Mouse (Mus musculus): ENCODE measurements around the gene Pi4k2a. TPM values are rescaled to one million over a fixed set of nuclear protein-coding genes. Genes with fewer than 3 reads are reported as not detected.

Gene Pi4k2a
- polyA plus RNA-seq, 1 experiment: 37.5 TPM

GRCm38 (mm10) chr19:42131101-42131500, 40.8 kb downstream of the Pi4k2a start:
- no peaks in the 10 kb centered on the region for H3K27me3 ChIP-seq (ENCODE audit: control insufficient read depth, insufficient read depth, insufficient read length)
- H3K36me3 ChIP-seq (ENCODE audit: control insufficient read depth, insufficient read depth): no peaks in the 10 kb centered on the region
- H3K4me2 ChIP-seq (ENCODE audit: low read depth): peak overlapping the region; percentile 46
- H3ac ChIP-seq (ENCODE audit: control insufficient read depth, insufficient read length): no peak overlapping the region
- TF ChIP-seq MAX (IDR thresholded peaks at IDR 0.05; ENCODE audit: low read depth) (no peak), POLR2A (IDR thresholded peaks at IDR 0.05; ENCODE audit: insufficient read length, low read depth) (no peak), CEBPB (IDR thresholded peaks at IDR 0.05; ENCODE audit: insufficient read depth, poor library complexity, severe bottlenecking) (no peak)
- H3K79me2 ChIP-seq (ENCODE audit: control insufficient read depth, insufficient read depth): peaks cover 23% of the 10 kb centered on the region
- no peak overlapping the region for H3K4me3 ChIP-seq

- Histone ChIP-seq H3K27me3 (ENCODE audit: control insufficient read depth, insufficient read depth, insufficient read length) (no peaks in the 10 kb centered on the region), H3K4me3 (no peak overlapping the region), H3K36me3 (ENCODE audit: control insufficient read depth, insufficient read depth) (no peaks in the 10 kb centered on the region), H3ac (ENCODE audit: control insufficient read depth, insufficient read length) (no peak overlapping the region), H3K4me2 (ENCODE audit: low read depth) (no peak overlapping the region), H3K79me2 (ENCODE audit: control insufficient read depth, insufficient read depth) (no peaks in the 10 kb centered on the region)
- no peak for TF ChIP-seq SRF (IDR thresholded peaks at IDR 0.05; ENCODE audit: control insufficient read depth, insufficient read length, low read depth)
- TF ChIP-seq REST (IDR thresholded peaks at IDR 0.05; ENCODE audit: insufficient read depth, insufficient read length): no peak
- no peak for TF ChIP-seq CEBPB (IDR thresholded peaks at IDR 0.05; ENCODE audit: insufficient read depth, poor library complexity, severe bottlenecking)
- TF ChIP-seq TCF12 (IDR thresholded peaks at IDR 0.05; ENCODE audit: insufficient read depth, poor library complexity, severe bottlenecking): no peak
- TF ChIP-seq POLR2A (IDR thresholded peaks at IDR 0.05; ENCODE audit: insufficient read length, low read depth): no peak
- TF ChIP-seq MYOD1 (IDR thresholded peaks at IDR 0.05; ENCODE audit: control insufficient read depth in 1 of 3, insufficient read length in 2 of 3, low read depth in 2 of 3): no peak
- TF ChIP-seq MYOG (IDR thresholded peaks at IDR 0.05; ENCODE audit: control insufficient read depth in 1 of 3, insufficient read depth in 1 of 3, insufficient read length in 2 of 3, low read depth in 2 of 3): no peak
- no peak for TF ChIP-seq USF1 (IDR thresholded peaks at IDR 0.05; ENCODE audit: low read depth)
- no peak for TF ChIP-seq POLR2AphosphoS2 (IDR thresholded peaks at IDR 0.05; ENCODE audit: insufficient read length, low read depth)
- no peak for TF ChIP-seq TCF3 (IDR thresholded peaks at IDR 0.05; ENCODE audit: insufficient read length, low read depth)
- no peak for TF ChIP-seq MAX (IDR thresholded peaks at IDR 0.05; ENCODE audit: low read depth)
- TF ChIP-seq E2F4 (IDR thresholded peaks at IDR 0.05; ENCODE audit: insufficient read depth): no peak
These were observed 44.8 kb downstream of the Pi4k2a start for GRCm38 (mm10) chr19:42135070-42135469.

DNA sequence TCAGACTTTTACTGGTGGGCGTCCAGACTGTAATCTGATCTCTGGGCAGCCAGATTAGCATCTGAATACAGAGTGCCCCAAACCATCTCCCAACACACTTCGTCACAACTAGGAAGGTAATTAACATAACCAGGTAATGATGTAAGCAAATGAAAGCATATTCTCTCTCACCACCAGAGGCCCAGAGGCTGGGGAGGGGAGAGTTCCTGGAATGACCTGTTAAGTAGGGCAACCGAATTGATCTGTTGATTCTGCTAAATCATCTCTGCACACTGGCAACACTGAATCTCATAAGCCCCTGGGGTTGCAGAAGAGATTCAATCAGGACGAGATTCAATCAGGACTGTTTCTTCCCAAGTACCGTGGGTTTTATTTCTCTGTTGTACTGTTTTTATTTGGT, 45.9 kb downstream of the Pi4k2a start:
- Histone ChIP-seq H3K4me3 (no peak overlapping the region), H3K4me2 (ENCODE audit: low read depth) (no peak overlapping the region), H3ac (ENCODE audit: control insufficient read depth, insufficient read length) (no peak overlapping the region), H3K27me3 (ENCODE audit: control insufficient read depth, insufficient read depth, insufficient read length) (no peaks in the 10 kb centered on the region), H3K79me2 (ENCODE audit: control insufficient read depth, insufficient read depth) (no peaks in the 10 kb centered on the region), H3K36me3 (ENCODE audit: control insufficient read depth, insufficient read depth) (no peaks in the 10 kb centered on the region)
- TF ChIP-seq MYOG (IDR thresholded peaks at IDR 0.05; ENCODE audit: control insufficient read depth in 1 of 3, insufficient read depth in 1 of 3, insufficient read length in 2 of 3, low read depth in 2 of 3): no peak
- no peak for TF ChIP-seq MYOD1 (IDR thresholded peaks at IDR 0.05; ENCODE audit: control insufficient read depth in 1 of 3, insufficient read length in 2 of 3, low read depth in 2 of 3)
- no peak for TF ChIP-seq CEBPB (IDR thresholded peaks at IDR 0.05; ENCODE audit: insufficient read depth, poor library complexity, severe bottlenecking)
- no peak for TF ChIP-seq REST (IDR thresholded peaks at IDR 0.05; ENCODE audit: insufficient read depth, insufficient read length)
- no peak for TF ChIP-seq SRF (IDR thresholded peaks at IDR 0.05; ENCODE audit: control insufficient read depth, insufficient read length, low read depth)
- TF ChIP-seq TCF12 (IDR thresholded peaks at IDR 0.05; ENCODE audit: insufficient read depth, poor library complexity, severe bottlenecking): no peak
- TF ChIP-seq TCF3 (IDR thresholded peaks at IDR 0.05; ENCODE audit: insufficient read length, low read depth): no peak
- TF ChIP-seq MAX (IDR thresholded peaks at IDR 0.05; ENCODE audit: low read depth): no peak
- no peak for TF ChIP-seq E2F4 (IDR thresholded peaks at IDR 0.05; ENCODE audit: insufficient read depth)

DNA sequence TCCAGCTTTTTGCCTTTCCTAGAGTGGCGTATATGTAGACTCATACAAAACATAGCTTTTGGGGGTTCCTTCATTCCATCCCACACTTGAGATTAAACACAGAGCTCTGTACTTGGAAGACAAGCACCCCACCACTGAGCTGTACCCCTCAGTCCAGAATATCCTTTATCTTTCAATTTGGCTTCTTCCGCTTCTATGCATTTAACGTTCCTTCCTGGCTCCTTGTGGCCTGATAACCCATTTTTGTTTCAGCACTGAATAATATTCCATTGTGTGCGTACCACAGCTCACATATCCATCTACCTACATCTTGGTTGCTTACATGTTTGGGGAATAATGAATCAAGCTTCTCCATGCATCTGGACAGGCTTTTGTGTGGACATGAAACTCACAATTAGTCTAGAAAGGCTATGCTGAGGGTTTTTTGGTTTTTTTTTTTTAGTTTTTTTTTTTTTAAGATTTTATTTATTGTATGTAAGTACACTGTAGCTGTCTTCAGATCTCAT, 47.0 kb downstream of the Pi4k2a start:
- TF ChIP-seq POLR2A (IDR thresholded peaks at IDR 0.05; ENCODE audit: insufficient read length, low read depth): no peak
- TF ChIP-seq CEBPB (IDR thresholded peaks at IDR 0.05; ENCODE audit: insufficient read depth, poor library complexity, severe bottlenecking): no peak
- TF ChIP-seq SRF (IDR thresholded peaks at IDR 0.05; ENCODE audit: control insufficient read depth, insufficient read length, low read depth): no peak
- TF ChIP-seq USF1 (IDR thresholded peaks at IDR 0.05; ENCODE audit: low read depth): no peak
- TF ChIP-seq MAX (IDR thresholded peaks at IDR 0.05; ENCODE audit: low read depth): no peak
- TF ChIP-seq TCF12 (IDR thresholded peaks at IDR 0.05; ENCODE audit: insufficient read depth, poor library complexity, severe bottlenecking): no peak
- no peak for TF ChIP-seq POLR2AphosphoS2 (IDR thresholded peaks at IDR 0.05; ENCODE audit: insufficient read length, low read depth)
- TF ChIP-seq E2F4 (IDR thresholded peaks at IDR 0.05; ENCODE audit: insufficient read depth): no peak
- no peak for TF ChIP-seq TCF3 (IDR thresholded peaks at IDR 0.05; ENCODE audit: insufficient read length, low read depth)
- TF ChIP-seq MYOD1 (IDR thresholded peaks at IDR 0.05; ENCODE audit: control insufficient read depth in 1 of 3, insufficient read length in 2 of 3, low read depth in 2 of 3): no peak
- TF ChIP-seq MYOG (IDR thresholded peaks at IDR 0.05; ENCODE audit: control insufficient read depth in 1 of 3, insufficient read depth in 1 of 3, insufficient read length in 2 of 3, low read depth in 2 of 3): no peak
- no peak for TF ChIP-seq REST (IDR thresholded peaks at IDR 0.05; ENCODE audit: insufficient read depth, insufficient read length)
- H3K4me3 ChIP-seq: no peak overlapping the region
- no peaks in the 10 kb centered on the region for H3K27me3 ChIP-seq (ENCODE audit: control insufficient read depth, insufficient read depth, insufficient read length)
- no peak overlapping the region for H3K4me2 ChIP-seq (ENCODE audit: low read depth)
- no peak overlapping the region for H3ac ChIP-seq (ENCODE audit: control insufficient read depth, insufficient read length)
- H3K79me2 ChIP-seq (ENCODE audit: control insufficient read depth, insufficient read depth): no peaks in the 10 kb centered on the region
- H3K36me3 ChIP-seq (ENCODE audit: control insufficient read depth, insufficient read depth): no peaks in the 10 kb centered on the region

Measured in myocyte (in vitro differentiated cells).